Mouse (Mus musculus) neural tube, embryonic 13.5 days (tissue): ENCODE data around the gene Vamp8. TPM values are rescaled to one million over a fixed set of nuclear protein-coding genes. Genes with fewer than 3 reads are reported as not detected.

Experiments
- ATAC-seq: fragments of 200-750 bp; cut with Nextera tagmentation; 2 replicates; pipeline ENCODE4 v1.8.0; 2017; ENCODE audit warnings: low read depth, mild to moderate bottlenecking, moderate TSS enrichment, moderate library complexity
- H3K27ac ChIP-seq: fragments of 300-500 bp; sonication (generic); replicated peaks from 2 replicates; pipeline ENCODE4 v1.5.1; 2015; ENCODE audit warnings: moderate library complexity, mild to moderate bottlenecking, inconsistent platforms
- H3K27me3 ChIP-seq: fragments of 300-500 bp; sonication (generic); 2 replicates; pipeline ENCODE4 v1.6.1; 2015; ENCODE audit warnings: mild to moderate bottlenecking, inconsistent platforms
- H3K36me3 ChIP-seq: fragments of 300-500 bp; sonication (generic); 2 replicates; pipeline ENCODE4 v1.6.1; 2015; ENCODE audit warnings: mild to moderate bottlenecking, inconsistent platforms
- H3K4me1 ChIP-seq: fragments of 300-500 bp; sonication (generic); replicated peaks from 2 replicates; pipeline ENCODE4 v1.6.1; 2015; ENCODE audit warnings: inconsistent platforms
- H3K4me2 ChIP-seq: fragments of 300-500 bp; sonication (generic); 2 replicates; pipeline ENCODE4 v1.6.1; 2015; ENCODE audit warnings: inconsistent platforms, mild to moderate bottlenecking, moderate library complexity
- H3K4me3 ChIP-seq: fragments of 300-500 bp; sonication (generic); 2 replicates; pipeline ENCODE4 v1.5.1; 2015; ENCODE audit warnings: mild to moderate bottlenecking, inconsistent platforms
- H3K9ac ChIP-seq: fragments of 300-500 bp; sonication (generic); 2 replicates; pipeline ENCODE4 v1.6.1; 2015; ENCODE audit warnings: moderate library complexity, mild to moderate bottlenecking, inconsistent platforms
- H3K9me3 ChIP-seq: fragments of 300-500 bp; sonication (generic); 2 replicates; pipeline ENCODE4 v1.6.1; 2016; ENCODE audit warnings: inconsistent platforms
- WGBS: fragments of 180-500 bp; shearing (Covaris S2); methylation state at CpG from one replicate; pipeline ENCODE4 v1.1.7; 2015; 5-methylcytosine and 5-hydroxymethylcytosine counted together
- polyA plus RNA-seq: library from polyadenylated mRNA; unstranded; fragments of >200 nt; fragmentation: Nextera tagmentation; extraction: Ambion mirVana; gene quantifications from 2 replicates; pipeline ENCODE4 v1.2.1, GENCODE M21; 2015

Vamp8 gene
- polyA plus RNA-seq, 1 experiment from 2014 or later, result 28.9 TPM

DNA sequence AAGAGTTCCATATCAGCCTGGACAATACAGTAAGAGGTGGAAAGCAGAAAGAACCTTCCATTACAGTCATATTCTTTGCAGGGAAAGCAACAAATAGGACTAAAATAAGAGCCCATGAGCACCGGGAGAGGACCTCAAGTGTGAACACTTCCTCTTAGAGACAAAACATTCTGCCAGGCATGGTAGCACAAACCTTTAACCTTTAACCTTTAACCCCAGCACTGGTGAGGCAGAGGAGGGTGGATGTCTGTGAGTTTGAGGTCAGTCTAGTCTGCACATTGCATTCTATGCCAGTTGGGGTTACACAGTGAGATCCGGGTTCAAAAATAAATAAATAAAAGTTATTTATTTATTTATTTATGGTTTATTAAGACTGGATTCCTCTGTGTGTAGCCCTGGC, 50.0 kb downstream of the Vamp8 start:
- ATAC-seq, result no peak
- H3K4me1 ChIP-seq, result peaks cover 15% of the 10 kb centered on the region
- H3K36me3 ChIP-seq, result peaks cover 43% of the 10 kb centered on the region
- H3K27ac ChIP-seq, result no peak overlapping the region
- H3K9ac ChIP-seq, result no peak overlapping the region
- 74% methylated on average over 2 of the region's 2 CpGs for WGBS
- no peaks in the 10 kb centered on the region for H3K9me3 ChIP-seq
- H3K4me2 ChIP-seq, result no peak overlapping the region
- no peak overlapping the region for H3K4me3 ChIP-seq
- H3K27me3 ChIP-seq, result no peaks in the 10 kb centered on the region

Other genes starting within 250 kb of the Vamp8 start
- 3.9 and 4.7 TPM in 2 replicates for gene Atoh8, start 155.1 kb downstream of the Vamp8 start, polyA plus RNA-seq
- 0.22 and 0.76 TPM in 2 replicates for gene Sftpb, start 86.1 kb downstream of the Vamp8 start, polyA plus RNA-seq
- gene Usp39, start 45.5 kb downstream of the Vamp8 start, polyA plus RNA-seq, result 46.6 and 47.2 TPM in 2 replicates
- gene 0610030E20Rik, start 43.4 kb downstream of the Vamp8 start, polyA plus RNA-seq, result 16.7 and 19.3 TPM in 2 replicates
- 16.5 and 21.4 TPM in 2 replicates for gene Tmem150a, start 35.3 kb downstream of the Vamp8 start, polyA plus RNA-seq
- 140 and 148 TPM in 2 replicates for gene Rnf181, start 23.7 kb downstream of the Vamp8 start, polyA plus RNA-seq
- gene Vamp5, start 10.2 kb downstream of the Vamp8 start, polyA plus RNA-seq, result 19.8 and 24.1 TPM in 2 replicates
- gene Ggcx, start 23.6 kb upstream of the Vamp8 start, polyA plus RNA-seq, result 21.5 and 22.1 TPM in 2 replicates
- 352 and 360 TPM in 2 replicates for gene Mat2a, start 48.9 kb upstream of the Vamp8 start, polyA plus RNA-seq
- gene Sh2d6, start 131.0 kb upstream of the Vamp8 start, polyA plus RNA-seq, result 0.36 and 0.55 TPM in 2 replicates
- 11.9 and 12.9 TPM in 2 replicates for gene Capg, start 153.7 kb upstream of the Vamp8 start, polyA plus RNA-seq
- gene Elmod3, start 207.7 kb upstream of the Vamp8 start, polyA plus RNA-seq, result 17.5 and 18.9 TPM in 2 replicates
- 5.3 and 5.4 TPM in 2 replicates for gene Retsat, start 207.8 kb upstream of the Vamp8 start, polyA plus RNA-seq
- 39.3 and 43.9 TPM in 2 replicates for gene Tgoln1, start 226.3 kb upstream of the Vamp8 start, polyA plus RNA-seq